In the genomic region with DNA sequence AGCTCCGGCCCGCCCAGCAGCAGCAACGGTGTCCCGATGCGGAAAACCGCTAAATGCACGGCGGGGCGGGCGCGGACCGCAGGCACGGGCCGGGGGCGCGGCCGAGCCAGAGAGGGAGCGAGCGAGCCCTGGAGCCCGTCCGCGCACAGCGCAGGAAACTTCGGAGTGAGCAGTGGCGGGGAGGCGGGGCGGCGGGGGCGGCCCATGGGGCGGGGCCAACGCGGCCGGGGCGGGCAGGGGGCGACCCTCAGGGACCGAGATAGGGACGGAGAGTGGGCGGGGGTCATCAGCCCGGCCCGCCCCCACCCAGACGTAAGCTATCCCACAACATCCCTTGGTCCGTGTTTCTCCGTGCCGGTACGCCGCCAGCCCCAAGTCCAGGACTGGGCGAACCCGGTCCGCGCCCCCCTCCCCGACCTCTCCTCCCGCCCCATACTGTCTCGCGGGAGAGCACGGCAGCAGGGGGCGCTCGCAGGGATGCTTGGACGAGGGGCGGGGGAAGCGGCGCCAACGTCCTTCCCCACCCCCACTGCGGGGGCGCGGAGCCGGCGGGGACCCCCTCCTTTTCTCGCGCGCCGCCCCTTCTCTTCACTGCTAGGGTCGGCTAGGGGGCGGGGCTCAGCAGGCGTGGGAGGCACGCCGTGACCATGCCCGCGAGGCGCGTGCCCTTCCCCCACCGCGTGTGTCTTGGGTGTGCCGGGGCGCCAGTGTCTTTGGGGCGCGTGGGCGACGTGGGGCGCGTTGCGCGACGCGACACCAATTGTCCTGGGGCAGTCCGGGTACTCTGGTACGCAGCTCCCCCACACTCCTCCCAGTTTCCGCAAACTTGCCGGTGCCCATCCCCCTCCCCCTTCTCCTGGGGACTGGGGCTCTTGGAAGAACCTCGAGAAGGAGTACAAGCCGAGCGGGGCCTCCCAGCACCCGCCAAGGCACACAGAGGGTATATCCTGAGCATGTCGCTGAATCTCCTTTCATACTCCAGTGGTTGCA, we compare ENCODE assay signal across 8 mouse cellular contexts. TPM values are rescaled to one million over a fixed set of nuclear protein-coding genes. Genes with fewer than 3 reads are reported as not detected.
A peak's percentile ranks its signal among the peaks of the same experiment; 100 is the strongest.
DNase-seq lines count a peak whose midpoint lies in the region; ATAC-seq and TF ChIP-seq lines count a peak whose summit lies in the region.

Gene Cacna1h, minus strand, starts transcription at position 167 of the 990 bp plus-strand sequence.

- peak within 1 kb of the TSS; percentile 74 for H3K9ac ChIP-seq in kidney, embryonic 15.5 days
- H3K9ac ChIP-seq in liver, adult 2 months (ENCODE audit: low read depth, low read length): no peak within 1 kb of the TSS
- peak within 1 kb of the TSS; percentile 78 for H3K9ac ChIP-seq in neural tube, embryonic 15.5 days (replicated peaks)

- H3K4me3 ChIP-seq in kidney, embryonic 15.5 days (replicated peaks): peak within 1 kb of the TSS; percentile 77
- peak within 1 kb of the TSS; percentile 25; the same call in 1 of the 2 replicates for H3K4me3 ChIP-seq in liver, adult 2 months (ENCODE audit: insufficient read depth, low read depth, low read length)
- peak within 1 kb of the TSS; percentile 84 for H3K4me3 ChIP-seq in neural tube, embryonic 15.5 days (replicated peaks)

- H3K4me1 ChIP-seq in kidney, embryonic 15.5 days: peaks cover 65% of the 10 kb centered on the region
- H3K4me1 ChIP-seq in liver, adult 2 months (ENCODE audit: control insufficient read depth, insufficient read depth, low read length): no peaks in the 10 kb centered on the region
- H3K4me1 ChIP-seq in neural tube, embryonic 15.5 days: peaks cover 54% of the 10 kb centered on the region

- peak; percentile 52; the same call in 1 of the 2 replicates for TF ChIP-seq CTCF in brain, embryonic 14.5 days (IDR thresholded peaks at IDR 0.05; ENCODE audit: borderline replicate concordance, extremely low read depth, insufficient read depth, insufficient read length)
- TF ChIP-seq CTCF in liver, adult 2 months (IDR thresholded peaks at IDR 0.05; ENCODE audit: low read depth, low read length): no peak

- intact Hi-C loops in gastrocnemius, postnatal 14 days (cut with DNase I; ENCODE audit: low total_unique reads): no loop called here

- peak; percentile 54 to 73 for DNase-seq in cerebellum, postnatal 4 days (ENCODE audit: low spot score in 2 of 2)
- DNase-seq in brain, embryonic 14.5 days (ENCODE audit: low read depth): peak; percentile 89
- DNase-seq in gastrocnemius, postnatal 14 days: peak; percentile 53
- no peak for DNase-seq in liver, adult 2 months (ENCODE audit: extremely low read depth, low read depth, low spot score)
- DNase-seq in thymus, postnatal 36 days: peak; percentile 11 to 31

- peak within 1 kb of the TSS; percentile 92 for H3K27ac ChIP-seq in kidney, embryonic 15.5 days
- no peak within 1 kb of the TSS for H3K27ac ChIP-seq in liver, adult 2 months (replicated peaks; ENCODE audit: insufficient read depth, low read depth, low read length)
- peak within 1 kb of the TSS; percentile 84 for H3K27ac ChIP-seq in neural tube, embryonic 15.5 days (replicated peaks)

- ATAC-seq in cerebellum, adult (ENCODE audit: insufficient number of reproducible peaks, low FRiP score, low TSS enrichment): no peak
- ATAC-seq in kidney, embryonic 15.5 days (replicated peaks; ENCODE audit: low FRiP score): peak; percentile 85
- peak; percentile 89 for ATAC-seq in neural tube, embryonic 15.5 days (ENCODE audit: low FRiP score)

- no peaks in the 10 kb centered on the region for H3K9me3 ChIP-seq in kidney, embryonic 15.5 days (replicated peaks)
- no peaks in the 10 kb centered on the region for H3K9me3 ChIP-seq in neural tube, embryonic 15.5 days (replicated peaks)

- H3K27me3 ChIP-seq in kidney, embryonic 15.5 days: peaks cover 22% of the 10 kb centered on the region
- H3K27me3 ChIP-seq in liver, adult 2 months (ENCODE audit: control insufficient read depth, insufficient read depth, low read length): peaks cover 20% of the 10 kb centered on the region
- peaks cover 3% of the 10 kb centered on the region; the same call in 1 of the 2 replicates for H3K27me3 ChIP-seq in neural tube, embryonic 15.5 days (replicated peaks)

- TF ChIP-seq POLR2A in brain, embryonic 14.5 days (IDR thresholded peaks at IDR 0.05; ENCODE audit: borderline replicate concordance, extremely low read depth, insufficient read depth, insufficient read length, poor library complexity, severe bottlenecking): peak; percentile 28; the same call in 1 of the 2 replicates
- TF ChIP-seq POLR2A in liver, adult 2 months (IDR thresholded peaks at IDR 0.05; ENCODE audit: extremely low read depth, insufficient read depth, low read length): no peak

- H3K79me2 ChIP-seq in liver, adult 2 months (ENCODE audit: control insufficient read depth, insufficient read depth, low read length): no peaks in the 10 kb centered on the region

- peak within 1 kb of the TSS; percentile 98 for H3K4me2 ChIP-seq in kidney, embryonic 15.5 days
- peak within 1 kb of the TSS; percentile 86 for H3K4me2 ChIP-seq in neural tube, embryonic 15.5 days

- H3K36me3 ChIP-seq in kidney, embryonic 15.5 days: no peaks in the 10 kb centered on the region
- no peaks in the 10 kb centered on the region for H3K36me3 ChIP-seq in liver, adult 2 months (ENCODE audit: control insufficient read depth, insufficient read depth, low read length)
- no peaks in the 10 kb centered on the region for H3K36me3 ChIP-seq in neural tube, embryonic 15.5 days

- WGBS in kidney, embryonic 15.5 days: under 1% methylated on average over 90 of the region's 103 CpGs
- 4% methylated on average over 94 of the region's 103 CpGs for WGBS in liver, adult 2 months
- 1% methylated on average over 59 of the region's 103 CpGs for WGBS in neural tube, embryonic 15.5 days

RNA-seq across cellular contexts. Expression of gene Cacna1h, which starts in this region (rescaled TPM):
- 90.4 and 118 TPM in 2 replicates for polyA plus RNA-seq in brain, embryonic 14.5 days (2012; rRNA removed)
- total RNA-seq in gastrocnemius, postnatal 14 days (2021): 1 to 10 TPM; 3.2 to 3.4 TPM
- polyA plus RNA-seq in kidney, embryonic 15.5 days (2015; fragmentation: Nextera tagmentation; extraction: Ambion mirVana): 2.8 and 3.4 TPM in 2 replicates
- 0.27 TPM in 1 of 2 replicates, not detected in the other for total RNA-seq in liver, adult 2 months (2014; rRNA removed)
- polyA plus RNA-seq in liver, adult 2 months (2012; rRNA removed): 0.02 and 0.05 TPM in 2 replicates
- 10.1 and 10.9 TPM in 2 replicates for polyA plus RNA-seq in neural tube, embryonic 15.5 days (2015; fragmentation: Nextera tagmentation; extraction: Ambion mirVana)

Comparison
In these comparisons a context has a peak if more than half of its experiments do, and no peak if none do; other contexts are left out.
1. H3K4me3 ChIP-seq: peak in every context shown above with its lines; median percentile 84 in neural tube, embryonic 15.5 days; 77 in kidney, embryonic 15.5 days; 25 in liver, adult 2 months.